Mouse (Mus musculus): ENCODE data around the gene Rbbp6. TPM values are rescaled to one million over a fixed set of nuclear protein-coding genes. Genes with fewer than 3 reads are reported as not detected.
A peak's percentile ranks its signal among the peaks of the same experiment; 100 is the strongest.

Rbbp6 gene
- polyA plus RNA-seq, 1 experiment from 2014 or later, result 25.5 TPM

GRCm38 (mm10) chr7:122951464-122951863 lies 14.0 kb upstream of the Rbbp6 start:
- 80% methylated on average over 4 of the region's 4 CpGs for WGBS
- H3K27me3 ChIP-seq (ENCODE audit: insufficient read depth, poor library complexity, severe bottlenecking), result no peaks in the 10 kb centered on the region
- H3K9me3 ChIP-seq, result no peaks in the 10 kb centered on the region
- peak; percentile 52 for DNase-seq (ENCODE audit: low spot score)
- no peaks in the 10 kb centered on the region for H3K36me3 ChIP-seq
- H3K4me1 ChIP-seq, result peaks cover 4% of the 10 kb centered on the region; the same call in 1 of the 2 replicates
- no peak overlapping the region for H3K27ac ChIP-seq
- H3K4me3 ChIP-seq, result no peak overlapping the region

- WGBS, result 60% methylated on average over 6 of the region's 6 CpGs
- no peaks in the 10 kb centered on the region for H3K9me3 ChIP-seq
- DNase-seq (ENCODE audit: low spot score), result peak; percentile 69
Observed at GRCm38 (mm10) chr7:122952066-122952465, 13.4 kb upstream of the Rbbp6 start.

GRCm38 (mm10) chr7:122954451-122955225 lies 10.8 kb upstream of the Rbbp6 start:
- Histone ChIP-seq H3K9me3 (no peaks in the 10 kb centered on the region), H3K4me1 (peaks cover 4% of the 10 kb centered on the region; the same call in 1 of the 2 replicates), H3K27me3 (ENCODE audit: insufficient read depth, poor library complexity, severe bottlenecking) (no peaks in the 10 kb centered on the region), H3K4me3 (no peak overlapping the region), H3K27ac (no peak overlapping the region), H3K36me3 (no peaks in the 10 kb centered on the region)
- DNase-seq (ENCODE audit: low spot score), result peak; percentile 63
- WGBS, result 77% methylated on average over 11 of the region's 11 CpGs

More at GRCm38 (mm10) chr7:122952066-122952465, 13.4 kb upstream of the Rbbp6 start:
- Histone ChIP-seq H3K27me3 (ENCODE audit: insufficient read depth, poor library complexity, severe bottlenecking) (no peaks in the 10 kb centered on the region), H3K27ac (no peak overlapping the region), H3K36me3 (no peaks in the 10 kb centered on the region), H3K4me3 (no peak overlapping the region), H3K4me1 (peaks cover 4% of the 10 kb centered on the region; the same call in 1 of the 2 replicates)

GRCm38 (mm10) chr7:122955226-122955955 lies 10.1 kb upstream of the Rbbp6 start:
- peaks cover 4% of the 10 kb centered on the region; the same call in 1 of the 2 replicates for H3K4me1 ChIP-seq
- H3K4me3 ChIP-seq, result no peak overlapping the region
- no peaks in the 10 kb centered on the region for H3K36me3 ChIP-seq
- H3K27ac ChIP-seq, result peak overlapping the region; percentile 56; the same call in 1 of the 2 replicates
- WGBS, result 80% methylated on average over 8 of the region's 8 CpGs
- no peaks in the 10 kb centered on the region for H3K27me3 ChIP-seq (ENCODE audit: insufficient read depth, poor library complexity, severe bottlenecking)
- peak; percentile 73 for DNase-seq (ENCODE audit: low spot score)
- no peaks in the 10 kb centered on the region for H3K9me3 ChIP-seq

- no peak for DNase-seq (ENCODE audit: low spot score)
- Histone ChIP-seq H3K27ac (peak overlapping the region; percentile 100; the same call in 1 of the 2 replicates), H3K36me3 (peaks cover 15% of the 10 kb centered on the region), H3K4me3 (peak overlapping the region; percentile 94), H3K9me3 (no peaks in the 10 kb centered on the region), H3K27me3 (ENCODE audit: insufficient read depth, poor library complexity, severe bottlenecking) (no peaks in the 10 kb centered on the region), H3K4me1 (peaks cover 17% of the 10 kb centered on the region)
- WGBS, result 67% methylated on average over 4 of the region's 4 CpGs
Observed at GRCm38 (mm10) chr7:122968751-122969150, 3.3 kb downstream of the Rbbp6 start.

- Histone ChIP-seq H3K4me3 (peak overlapping the region; percentile 94), H3K27me3 (ENCODE audit: insufficient read depth, poor library complexity, severe bottlenecking) (no peaks in the 10 kb centered on the region), H3K36me3 (peaks cover 15% of the 10 kb centered on the region), H3K4me1 (peaks cover 17% of the 10 kb centered on the region), H3K9me3 (no peaks in the 10 kb centered on the region), H3K27ac (peak overlapping the region; percentile 100)
- WGBS, result under 1% methylated on average over 62 of the region's 62 CpGs
- DNase-seq (ENCODE audit: low spot score), result peak; percentile 95
Observed at GRCm38 (mm10) chr7:122969231-122970032, 3.9 kb downstream of the Rbbp6 start.

GRCm38 (mm10) chr7:122970119-122970781 lies 4.8 kb downstream of the Rbbp6 start:
- Histone ChIP-seq H3K4me3 (peak overlapping the region; percentile 94), H3K36me3 (peaks cover 17% of the 10 kb centered on the region), H3K27ac (peak overlapping the region; percentile 100), H3K9me3 (no peaks in the 10 kb centered on the region), H3K4me1 (peaks cover 17% of the 10 kb centered on the region), H3K27me3 (ENCODE audit: insufficient read depth, poor library complexity, severe bottlenecking) (no peaks in the 10 kb centered on the region)
- under 1% methylated on average over 68 of the region's 69 CpGs for WGBS
- DNase-seq (ENCODE audit: low spot score), result peak; percentile 78

- peaks cover 19% of the 10 kb centered on the region for H3K36me3 ChIP-seq
- H3K4me3 ChIP-seq, result peak overlapping the region; percentile 94
- WGBS, result under 1% methylated on average over 14 of the region's 14 CpGs
- no peaks in the 10 kb centered on the region for H3K27me3 ChIP-seq (ENCODE audit: insufficient read depth, poor library complexity, severe bottlenecking)
- H3K4me1 ChIP-seq, result peaks cover 17% of the 10 kb centered on the region
- H3K9me3 ChIP-seq, result no peaks in the 10 kb centered on the region
- peak overlapping the region; percentile 100 for H3K27ac ChIP-seq
- DNase-seq (ENCODE audit: low spot score), result no peak
Observed at GRCm38 (mm10) chr7:122970864-122971420, 5.5 kb downstream of the Rbbp6 start.

- DNase-seq (ENCODE audit: low spot score), result no peak
- peak overlapping the region; percentile 94 for H3K4me3 ChIP-seq
- peaks cover 17% of the 10 kb centered on the region for H3K4me1 ChIP-seq
- no peaks in the 10 kb centered on the region for H3K27me3 ChIP-seq (ENCODE audit: insufficient read depth, poor library complexity, severe bottlenecking)
- H3K27ac ChIP-seq, result no peak overlapping the region
- H3K36me3 ChIP-seq, result peaks cover 31% of the 10 kb centered on the region
- WGBS, result 90% methylated on average over 4 of the region's 4 CpGs
- no peaks in the 10 kb centered on the region for H3K9me3 ChIP-seq
Observed at GRCm38 (mm10) chr7:122972006-122972689, 6.7 kb downstream of the Rbbp6 start.

GRCm38 (mm10) chr7:122979514-122979913 lies 14.0 kb downstream of the Rbbp6 start:
- peaks cover 48% of the 10 kb centered on the region for H3K36me3 ChIP-seq
- no peak for DNase-seq (ENCODE audit: low spot score)
- H3K4me3 ChIP-seq, result no peak overlapping the region
- no peaks in the 10 kb centered on the region for H3K9me3 ChIP-seq
- H3K4me1 ChIP-seq, result no peaks in the 10 kb centered on the region
- WGBS, result 87% methylated on average over 1 of the region's 1 CpGs
- H3K27ac ChIP-seq, result no peak overlapping the region
- no peaks in the 10 kb centered on the region for H3K27me3 ChIP-seq (ENCODE audit: insufficient read depth, poor library complexity, severe bottlenecking)

- no peaks in the 10 kb centered on the region for H3K4me1 ChIP-seq
- WGBS, result 95% methylated on average over 3 of the region's 3 CpGs
- no peak overlapping the region for H3K4me3 ChIP-seq
- no peaks in the 10 kb centered on the region for H3K27me3 ChIP-seq (ENCODE audit: insufficient read depth, poor library complexity, severe bottlenecking)
- no peaks in the 10 kb centered on the region for H3K9me3 ChIP-seq
- DNase-seq (ENCODE audit: low spot score), result no peak
- peaks cover 100% of the 10 kb centered on the region for H3K36me3 ChIP-seq
- no peak overlapping the region for H3K27ac ChIP-seq
Observed at GRCm38 (mm10) chr7:122998189-122998588, 32.7 kb downstream of the Rbbp6 start.
